Mouse (Mus musculus) megakaryocyte, embryonic 14.5 days (primary cell): ENCODE results near the gene Lrp10.

ENCODE experiments used
- FLI1 ChIP-seq: IDR thresholded peaks from 2 replicates; pipeline ENCODE4 v1.6.1; 2012; ENCODE audit warnings: low read length, inconsistent platforms, mixed read lengths
- GATA1 ChIP-seq: IDR thresholded peaks from 3 replicates; pipeline ENCODE4 v1.6.1; 2012; ENCODE audit warnings: mixed read lengths, low read length, inconsistent platforms, borderline replicate concordance

DNA sequence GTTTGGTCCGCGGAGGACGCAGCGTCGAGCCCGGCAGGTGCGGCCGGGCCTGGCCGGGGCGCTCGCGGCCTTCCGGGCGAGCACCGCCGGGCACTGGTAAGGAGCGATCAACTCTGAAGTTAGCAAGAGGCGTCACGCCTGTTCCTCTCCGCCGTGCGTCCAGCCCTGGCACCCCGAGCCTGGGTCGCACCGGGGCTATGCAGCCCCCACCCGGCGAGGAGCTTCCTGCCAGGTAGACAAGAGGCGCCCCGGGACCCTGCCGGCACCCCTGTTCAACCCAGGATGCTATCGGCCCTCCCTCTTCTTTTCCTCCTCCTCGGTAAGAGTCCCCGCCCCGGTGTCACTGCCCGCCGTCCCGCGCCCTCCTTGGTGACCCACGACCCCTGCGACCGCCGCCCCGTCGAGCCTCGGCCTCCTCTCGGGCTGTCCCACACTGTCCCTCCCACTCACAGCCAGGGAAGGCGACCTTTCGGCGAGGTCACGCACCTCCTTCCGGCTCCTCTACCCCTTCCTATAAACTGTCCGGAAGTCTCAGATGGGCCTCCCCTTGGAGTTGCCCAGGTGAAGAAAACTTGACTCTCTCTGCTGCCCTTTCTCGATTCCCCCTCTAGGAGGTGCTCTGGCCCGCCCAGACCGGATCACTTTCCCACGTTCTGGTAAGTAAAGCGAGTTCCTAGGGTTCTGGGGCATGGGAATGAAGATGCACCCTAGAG lies 512 bp downstream of the Lrp10 start:
- TF ChIP-seq GATA1 (no peak), FLI1 (no peak)
